Mouse (Mus musculus): ENCODE measurements around the gene Slco1c1. TPM values are rescaled to one million over a fixed set of nuclear protein-coding genes. Genes with fewer than 3 reads are reported as not detected.
A peak's percentile ranks its signal among the peaks of the same experiment; 100 is the strongest.

Gene Slco1c1
- polyA plus RNA-seq, 1 experiment from 2014 or later = 0.16 TPM

DNA sequence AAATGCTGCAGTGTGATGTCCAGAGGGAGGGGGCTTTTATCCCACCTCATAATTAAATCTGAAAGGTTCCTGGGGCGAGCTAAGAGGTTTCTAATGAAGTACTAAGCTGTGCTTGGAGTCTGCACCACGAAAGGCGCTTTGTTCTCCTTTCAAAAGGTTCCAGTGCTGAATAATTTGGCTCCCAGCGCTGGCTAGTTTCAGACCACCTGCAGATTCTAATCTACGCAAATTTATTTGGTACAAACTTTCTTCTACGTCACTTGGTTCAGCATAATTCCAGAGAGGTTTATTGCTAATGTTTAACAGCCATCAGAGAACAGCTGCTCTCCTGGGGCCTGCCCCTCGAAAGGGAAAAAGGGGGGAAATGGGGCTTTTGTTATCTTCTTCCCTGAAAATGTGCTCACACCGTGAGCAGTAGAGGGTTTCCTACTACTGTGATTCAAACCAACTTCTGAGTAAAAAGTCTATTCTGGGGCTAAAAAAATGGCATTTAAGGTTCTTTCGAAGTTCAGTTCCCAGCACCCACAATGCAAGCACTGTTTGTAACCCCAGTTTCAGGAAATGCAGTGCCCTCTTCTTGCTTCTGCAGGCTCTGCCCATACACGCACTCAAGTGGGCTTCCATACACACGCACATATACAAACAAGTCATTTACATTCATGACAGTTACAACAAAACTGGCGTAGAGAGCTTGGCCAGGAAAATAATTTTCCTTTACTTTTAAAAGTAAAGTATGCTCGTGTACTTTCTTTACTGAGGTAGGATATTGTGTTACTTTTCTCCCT lies 28.3 kb upstream of the Slco1c1 start:
- Histone ChIP-seq H3K4me1 (replicated peaks; ENCODE audit: control insufficient read depth, insufficient read depth, low read length) (no peaks in the 10 kb centered on the region), H3K4me2 (replicated peaks; ENCODE audit: low read depth) (no peak overlapping the region), H3K9ac (ENCODE audit: low read depth, low read length) (no peak overlapping the region), H3K27ac (ENCODE audit: low read depth, low read length) (no peak overlapping the region), H3K4me3 (ENCODE audit: low read depth, low read length) (no peak overlapping the region), H3K36me3 (ENCODE audit: control insufficient read depth, insufficient read depth) (peaks cover 42% of the 10 kb centered on the region), H3K27me3 (replicated peaks; ENCODE audit: control insufficient read depth, insufficient read depth, low read length) (no peaks in the 10 kb centered on the region), H3K9me3 (ENCODE audit: control insufficient read depth) (no peaks in the 10 kb centered on the region)
- no peak for TF ChIP-seq CTCF (IDR thresholded peaks at IDR 0.05; ENCODE audit: low read depth)
- 54% methylated on average over 13 of the region's 13 CpGs for WGBS
- no peak for ATAC-seq

DNA sequence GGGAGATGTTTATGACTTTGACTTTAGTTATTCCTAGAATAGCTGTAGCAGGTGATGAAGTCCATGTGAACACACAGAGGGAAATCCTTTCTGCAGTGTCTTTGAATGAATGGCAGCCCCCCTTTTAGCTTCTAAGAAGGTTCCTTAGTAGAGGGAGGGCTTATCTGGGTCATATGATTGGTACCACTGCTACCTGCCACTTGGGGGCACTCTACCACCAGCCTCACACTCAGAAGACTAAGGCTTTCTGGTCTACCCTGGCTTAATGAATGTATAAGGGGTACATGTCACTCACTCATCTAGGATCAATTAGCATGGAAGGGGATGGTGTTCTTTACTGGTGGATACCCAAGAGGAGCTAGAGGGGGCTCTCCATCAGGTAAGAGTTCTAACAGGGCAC lies 24.7 kb upstream of the Slco1c1 start:
- peaks cover 19% of the 10 kb centered on the region; the same call in 1 of the 2 replicates for H3K36me3 ChIP-seq (ENCODE audit: control insufficient read depth, insufficient read depth)
- no peaks in the 10 kb centered on the region for H3K27me3 ChIP-seq (replicated peaks; ENCODE audit: control insufficient read depth, insufficient read depth, low read length)
- peak; percentile 65 for TF ChIP-seq CTCF (IDR thresholded peaks at IDR 0.05; ENCODE audit: low read depth)
- H3K4me1 ChIP-seq (replicated peaks; ENCODE audit: control insufficient read depth, insufficient read depth, low read length) = no peaks in the 10 kb centered on the region
- no peak overlapping the region for H3K4me2 ChIP-seq (replicated peaks; ENCODE audit: low read depth)
- H3K4me3 ChIP-seq (ENCODE audit: low read depth, low read length) = no peak overlapping the region
- no peak for ATAC-seq
- H3K9ac ChIP-seq (ENCODE audit: low read depth, low read length) = no peak overlapping the region
- H3K27ac ChIP-seq (ENCODE audit: low read depth, low read length) = no peak overlapping the region
- no peaks in the 10 kb centered on the region for H3K9me3 ChIP-seq (ENCODE audit: control insufficient read depth)

DNA sequence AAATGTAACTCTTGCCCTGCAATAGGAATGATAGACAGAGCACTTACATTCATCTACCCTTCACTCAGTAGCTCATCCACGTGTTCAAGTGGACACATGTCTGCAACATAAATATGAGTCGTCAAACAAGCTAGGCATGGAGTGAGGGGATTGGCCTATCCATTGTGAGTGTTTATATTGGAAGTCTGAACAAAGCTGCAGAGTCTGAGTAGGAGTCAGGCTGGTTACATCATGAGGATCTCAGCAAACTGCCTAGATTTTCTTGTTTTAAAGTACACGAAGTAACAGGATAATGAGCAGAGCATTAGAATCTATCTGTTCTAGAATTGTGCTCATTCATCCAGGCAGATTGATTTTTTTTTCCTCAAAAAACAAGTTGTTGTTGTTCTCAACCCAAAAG lies 23.0 kb upstream of the Slco1c1 start:
- no peak for ATAC-seq
- Histone ChIP-seq H3K9ac (ENCODE audit: low read depth, low read length) (no peak overlapping the region), H3K27me3 (replicated peaks; ENCODE audit: control insufficient read depth, insufficient read depth, low read length) (no peaks in the 10 kb centered on the region), H3K4me3 (ENCODE audit: low read depth, low read length) (no peak overlapping the region), H3K27ac (ENCODE audit: low read depth, low read length) (no peak overlapping the region), H3K4me2 (replicated peaks; ENCODE audit: low read depth) (no peak overlapping the region), H3K36me3 (ENCODE audit: control insufficient read depth, insufficient read depth) (peaks cover 16% of the 10 kb centered on the region; the same call in 1 of the 2 replicates), H3K9me3 (ENCODE audit: control insufficient read depth) (no peaks in the 10 kb centered on the region), H3K4me1 (replicated peaks; ENCODE audit: control insufficient read depth, insufficient read depth, low read length) (no peaks in the 10 kb centered on the region)
- TF ChIP-seq CTCF (IDR thresholded peaks at IDR 0.05; ENCODE audit: low read depth) = no peak
- 62% methylated on average over 3 of the region's 3 CpGs for WGBS

DNA sequence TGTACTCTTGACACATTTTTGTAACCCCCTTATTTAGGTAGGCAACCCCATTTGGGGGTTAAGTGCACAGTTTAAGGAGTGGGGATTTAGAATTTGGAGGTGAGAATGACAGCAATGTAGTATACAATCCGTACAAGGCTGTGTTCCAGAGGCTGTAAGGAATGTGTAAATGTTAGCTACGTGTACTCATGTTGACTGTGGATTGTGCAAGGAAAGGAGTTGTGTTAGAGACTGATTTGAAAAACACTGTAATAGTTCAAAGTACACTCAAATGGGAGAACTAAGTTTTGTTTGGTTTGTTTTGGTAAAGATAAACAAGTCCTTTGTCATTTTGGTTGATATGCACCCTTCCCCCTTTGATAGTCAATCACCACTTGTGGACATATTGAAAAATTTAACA lies 1.6 kb upstream of the Slco1c1 start:
- no peak for TF ChIP-seq CTCF (IDR thresholded peaks at IDR 0.05; ENCODE audit: low read depth)
- no peak overlapping the region for H3K4me3 ChIP-seq (ENCODE audit: low read depth, low read length)
- ATAC-seq = no peak
- H3K27me3 ChIP-seq (replicated peaks; ENCODE audit: control insufficient read depth, insufficient read depth, low read length) = no peaks in the 10 kb centered on the region
- H3K9ac ChIP-seq (ENCODE audit: low read depth, low read length) = no peak overlapping the region
- no peaks in the 10 kb centered on the region for H3K36me3 ChIP-seq (ENCODE audit: control insufficient read depth, insufficient read depth)
- no peak overlapping the region for H3K4me2 ChIP-seq (replicated peaks; ENCODE audit: low read depth)
- H3K4me1 ChIP-seq (replicated peaks; ENCODE audit: control insufficient read depth, insufficient read depth, low read length) = no peaks in the 10 kb centered on the region
- WGBS = 65% methylated on average over 2 of the region's 2 CpGs
- H3K27ac ChIP-seq (ENCODE audit: low read depth, low read length) = no peak overlapping the region
- H3K9me3 ChIP-seq (ENCODE audit: control insufficient read depth) = no peaks in the 10 kb centered on the region

DNA sequence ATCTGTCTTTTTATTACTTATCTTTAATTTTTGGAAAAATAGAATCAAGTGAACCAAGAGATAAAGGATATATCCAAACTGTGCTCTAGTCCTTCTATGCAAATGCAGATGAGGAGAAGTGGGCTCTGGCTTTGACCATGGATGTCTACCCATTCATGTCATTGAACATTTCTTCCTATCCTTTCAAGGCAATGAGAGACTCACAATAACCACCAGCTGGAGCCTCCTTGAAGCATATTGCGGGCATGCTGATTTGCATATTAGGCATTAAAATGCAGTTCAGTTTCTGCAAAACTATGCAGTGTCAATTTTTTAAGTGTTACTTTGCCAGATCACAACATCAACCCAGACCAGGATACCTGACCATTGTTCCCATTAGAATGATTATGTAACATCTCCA lies 1.6 kb downstream of the Slco1c1 start:
- Histone ChIP-seq H3K27me3 (replicated peaks; ENCODE audit: control insufficient read depth, insufficient read depth, low read length) (no peaks in the 10 kb centered on the region), H3K27ac (ENCODE audit: low read depth, low read length) (no peak overlapping the region), H3K4me1 (replicated peaks; ENCODE audit: control insufficient read depth, insufficient read depth, low read length) (no peaks in the 10 kb centered on the region), H3K36me3 (ENCODE audit: control insufficient read depth, insufficient read depth) (no peaks in the 10 kb centered on the region), H3K9me3 (ENCODE audit: control insufficient read depth) (no peaks in the 10 kb centered on the region), H3K4me3 (ENCODE audit: low read depth, low read length) (no peak overlapping the region), H3K9ac (ENCODE audit: low read depth, low read length) (no peak overlapping the region), H3K4me2 (replicated peaks; ENCODE audit: low read depth) (no peak overlapping the region)
- no peak for TF ChIP-seq CTCF (IDR thresholded peaks at IDR 0.05; ENCODE audit: low read depth)
- ATAC-seq = no peak
- 92% methylated on average over 1 of the region's 1 CpGs for WGBS

DNA sequence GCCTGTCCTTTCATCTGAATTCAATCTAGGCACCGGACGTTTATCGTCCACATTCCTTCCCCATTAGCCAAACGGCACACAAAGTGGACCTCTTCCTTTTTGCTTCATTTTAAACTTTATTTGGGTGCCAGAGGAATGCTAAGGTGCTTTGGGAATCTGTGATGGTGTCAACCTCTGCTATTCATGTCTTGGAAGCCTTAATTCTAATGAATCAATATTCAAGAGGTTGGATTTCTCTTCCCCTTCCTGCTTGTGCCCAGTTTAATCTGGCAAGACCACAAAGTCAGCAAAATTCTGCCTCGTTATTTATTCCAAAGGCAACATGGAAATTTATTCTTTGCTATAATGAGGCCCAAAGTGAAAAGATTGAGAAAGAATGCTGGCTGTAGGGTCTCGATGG lies 6.7 kb downstream of the Slco1c1 start:
- no peak overlapping the region for H3K9ac ChIP-seq (ENCODE audit: low read depth, low read length)
- H3K4me2 ChIP-seq (replicated peaks; ENCODE audit: low read depth) = no peak overlapping the region
- 79% methylated on average over 6 of the region's 6 CpGs for WGBS
- H3K36me3 ChIP-seq (ENCODE audit: control insufficient read depth, insufficient read depth) = no peaks in the 10 kb centered on the region
- H3K27ac ChIP-seq (ENCODE audit: low read depth, low read length) = no peak overlapping the region
- no peak overlapping the region for H3K4me3 ChIP-seq (ENCODE audit: low read depth, low read length)
- TF ChIP-seq CTCF (IDR thresholded peaks at IDR 0.05; ENCODE audit: low read depth) = no peak
- H3K9me3 ChIP-seq (ENCODE audit: control insufficient read depth) = no peaks in the 10 kb centered on the region
- no peak for ATAC-seq
- no peaks in the 10 kb centered on the region for H3K27me3 ChIP-seq (replicated peaks; ENCODE audit: control insufficient read depth, insufficient read depth, low read length)
- H3K4me1 ChIP-seq (replicated peaks; ENCODE audit: control insufficient read depth, insufficient read depth, low read length) = no peaks in the 10 kb centered on the region

All from intestine, postnatal 0 days (tissue).